Mouse (Mus musculus): ENCODE measurements around the gene Asah2.

GRCm38 (mm10) chr19:32019722-32020121 is 88.3 kb downstream of the Asah2 start:
- TF ChIP-seq CTCF (IDR thresholded peaks at IDR 0.05; ENCODE audit: extremely low read depth, insufficient read depth, insufficient read length, insufficient replicate concordance) (no peak), POLR2A (IDR thresholded peaks at IDR 0.05; ENCODE audit: low read depth, low read length) (no peak)

All from spleen, adult 2 months (tissue).